Mouse (Mus musculus): ENCODE data around the gene Vezt. TPM values are rescaled to one million over a fixed set of nuclear protein-coding genes. Genes with fewer than 3 reads are reported as not detected.

The Vezt gene
- total RNA-seq, 1 experiment, result 18.8 TPM

GRCm38 (mm10) chr10:93907376-93907775 is 128.2 kb downstream of the Vezt start:
- H3K9me3 ChIP-seq (ENCODE audit: control insufficient read depth, insufficient read depth, low read depth, low read length), result no peaks in the 10 kb centered on the region
- no peak overlapping the region for H3K27ac ChIP-seq (ENCODE audit: insufficient read depth, low read depth, low read length, poor library complexity, severe bottlenecking)
- no peak overlapping the region for H3K9ac ChIP-seq (ENCODE audit: insufficient read depth, low read depth, low read length, poor library complexity, severe bottlenecking)
- peaks cover 0 to 6% of the 10 kb centered on the region in 2 experiments; a peak in 2 of 4 replicates for H3K4me1 ChIP-seq (ENCODE audit: control insufficient read depth in 2 of 2, insufficient read depth in 2 of 2, low read length in 2 of 2, poor library complexity in 1 of 2)
- no peak overlapping the region for H3K4me3 ChIP-seq (ENCODE audit: insufficient read depth in 1 of 2, low read depth in 1 of 2, low read length in 2 of 2, poor library complexity in 1 of 2, severe bottlenecking in 1 of 2)
- no peaks in the 10 kb centered on the region for H3K36me3 ChIP-seq (ENCODE audit: control insufficient read depth, insufficient read depth, low read length, poor library complexity, severe bottlenecking)
- no peak for DNase-seq (ENCODE audit: low read depth, low spot score)
- TF ChIP-seq MAFK (IDR thresholded peaks at IDR 0.05; ENCODE audit: insufficient read depth, low read depth, low read length), result no peak
- no peak for TF ChIP-seq ZC3H11A (IDR thresholded peaks at IDR 0.05; ENCODE audit: borderline replicate concordance, low read depth, low read length)
- TF ChIP-seq ZNF384 (IDR thresholded peaks at IDR 0.05; ENCODE audit: low read depth, low read length), result no peak
- no peak for TF ChIP-seq CHD2 (IDR thresholded peaks at IDR 0.05; ENCODE audit: low read depth, low read length)
- no peak for TF ChIP-seq HCFC1 (IDR thresholded peaks at IDR 0.05; ENCODE audit: borderline replicate concordance, insufficient read depth, low read length)
- in situ Hi-C loops (cut with MboI; ENCODE audit: low sequenced_read_pairs in 2 of 2, unreplicated experiment in 2 of 2), result no loop called here

DNA sequence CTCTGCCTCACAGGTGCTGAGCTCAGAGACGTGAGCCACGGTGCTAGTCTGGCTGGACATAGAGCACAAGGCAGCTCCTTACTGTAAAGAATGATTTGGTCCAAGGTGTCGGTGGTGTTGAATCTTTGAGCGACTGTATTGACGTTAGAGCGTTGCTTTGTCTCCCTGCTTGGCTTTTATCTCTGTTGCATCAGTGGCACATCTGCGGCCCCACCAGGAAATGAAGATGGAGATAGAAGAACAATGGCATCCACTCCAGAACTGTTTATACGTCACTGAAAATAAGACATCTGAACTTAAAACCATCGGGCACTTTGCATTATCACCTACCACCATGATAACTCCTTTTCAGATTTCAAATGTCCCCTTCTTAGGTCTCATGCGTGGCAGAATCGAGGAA is 135.7 kb downstream of the Vezt start:
- Histone ChIP-seq H3K9me3 (ENCODE audit: control insufficient read depth, insufficient read depth, low read depth, low read length) (no peaks in the 10 kb centered on the region), H3K36me3 (ENCODE audit: control insufficient read depth, insufficient read depth, low read length, poor library complexity, severe bottlenecking) (no peaks in the 10 kb centered on the region), H3K4me3 (ENCODE audit: insufficient read depth in 1 of 2, low read depth in 1 of 2, low read length in 2 of 2, poor library complexity in 1 of 2, severe bottlenecking in 1 of 2) (no peak overlapping the region), H3K9ac (ENCODE audit: insufficient read depth, low read depth, low read length, poor library complexity, severe bottlenecking) (no peak overlapping the region), H3K4me1 (ENCODE audit: control insufficient read depth in 2 of 2, insufficient read depth in 2 of 2, low read length in 2 of 2, poor library complexity in 1 of 2) (no peaks in the 10 kb centered on the region), H3K27ac (ENCODE audit: insufficient read depth, low read depth, low read length, poor library complexity, severe bottlenecking) (no peak overlapping the region)
- DNase-seq (ENCODE audit: low read depth, low spot score), result no peak
- TF ChIP-seq CHD2 (IDR thresholded peaks at IDR 0.05; ENCODE audit: low read depth, low read length), result no peak
- in situ Hi-C loops (cut with MboI; ENCODE audit: low sequenced_read_pairs in 2 of 2, unreplicated experiment in 2 of 2), result no loop called here

DNA sequence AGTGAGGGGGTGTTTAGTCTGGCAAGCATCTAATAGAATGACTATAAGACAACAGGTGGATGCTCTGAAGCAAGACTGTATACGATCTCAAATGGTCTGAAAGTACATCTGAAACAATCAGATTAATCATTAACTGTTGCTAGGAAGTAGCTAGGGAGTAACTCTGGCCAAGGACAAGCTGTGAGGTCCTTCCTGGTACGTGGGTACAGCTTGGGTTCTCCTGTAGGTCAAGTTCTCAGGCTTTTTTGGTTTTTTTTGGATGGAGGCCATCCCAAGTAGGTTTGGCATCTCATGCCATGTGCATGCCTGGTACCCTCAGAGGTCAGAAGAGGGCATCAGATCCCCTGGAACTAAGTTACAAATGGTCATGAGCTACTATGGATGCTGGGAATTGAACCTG is 136.3 kb downstream of the Vezt start:
- Histone ChIP-seq H3K27ac (ENCODE audit: insufficient read depth, low read depth, low read length, poor library complexity, severe bottlenecking) (no peak overlapping the region), H3K4me3 (ENCODE audit: insufficient read depth in 1 of 2, low read depth in 1 of 2, low read length in 2 of 2, poor library complexity in 1 of 2, severe bottlenecking in 1 of 2) (no peak overlapping the region), H3K9me3 (ENCODE audit: control insufficient read depth, insufficient read depth, low read depth, low read length) (no peaks in the 10 kb centered on the region), H3K36me3 (ENCODE audit: control insufficient read depth, insufficient read depth, low read length, poor library complexity, severe bottlenecking) (no peaks in the 10 kb centered on the region), H3K4me1 (ENCODE audit: control insufficient read depth in 2 of 2, insufficient read depth in 2 of 2, low read length in 2 of 2, poor library complexity in 1 of 2) (no peaks in the 10 kb centered on the region), H3K9ac (ENCODE audit: insufficient read depth, low read depth, low read length, poor library complexity, severe bottlenecking) (no peak overlapping the region)
- no peak for DNase-seq (ENCODE audit: low read depth, low spot score)
- TF ChIP-seq ZNF384 (IDR thresholded peaks at IDR 0.05; ENCODE audit: low read depth, low read length) (no peak), HCFC1 (IDR thresholded peaks at IDR 0.05; ENCODE audit: borderline replicate concordance, insufficient read depth, low read length) (no peak), MAFK (IDR thresholded peaks at IDR 0.05; ENCODE audit: insufficient read depth, low read depth, low read length) (no peak), ZC3H11A (IDR thresholded peaks at IDR 0.05; ENCODE audit: borderline replicate concordance, low read depth, low read length) (no peak), CHD2 (IDR thresholded peaks at IDR 0.05; ENCODE audit: low read depth, low read length) (no peak)
- in situ Hi-C loops (cut with MboI; ENCODE audit: low sequenced_read_pairs in 2 of 2, unreplicated experiment in 2 of 2), result no loop called here

- no peak for TF ChIP-seq ZC3H11A (IDR thresholded peaks at IDR 0.05; ENCODE audit: borderline replicate concordance, low read depth, low read length)
- no peak for TF ChIP-seq CHD2 (IDR thresholded peaks at IDR 0.05; ENCODE audit: low read depth, low read length)
- no peak for TF ChIP-seq ZNF384 (IDR thresholded peaks at IDR 0.05; ENCODE audit: low read depth, low read length)
- TF ChIP-seq HCFC1 (IDR thresholded peaks at IDR 0.05; ENCODE audit: borderline replicate concordance, insufficient read depth, low read length), result no peak
- TF ChIP-seq MAFK (IDR thresholded peaks at IDR 0.05; ENCODE audit: insufficient read depth, low read depth, low read length), result no peak
- no peak for DNase-seq (ENCODE audit: low read depth, low spot score)
- Histone ChIP-seq H3K9ac (ENCODE audit: insufficient read depth, low read depth, low read length, poor library complexity, severe bottlenecking) (no peak within 1 kb of the TSS), H3K9me3 (ENCODE audit: control insufficient read depth, insufficient read depth, low read depth, low read length) (no peaks in the 10 kb centered on the region), H3K27ac (ENCODE audit: insufficient read depth, low read depth, low read length, poor library complexity, severe bottlenecking) (no peak within 1 kb of the TSS), H3K36me3 (ENCODE audit: control insufficient read depth, insufficient read depth, low read length, poor library complexity, severe bottlenecking) (no peaks in the 10 kb centered on the region), H3K4me3 (ENCODE audit: insufficient read depth in 1 of 2, low read depth in 1 of 2, low read length in 2 of 2, poor library complexity in 1 of 2, severe bottlenecking in 1 of 2) (no peak within 1 kb of the TSS), H3K4me1 (ENCODE audit: control insufficient read depth in 2 of 2, insufficient read depth in 2 of 2, low read length in 2 of 2, poor library complexity in 1 of 2) (no peaks in the 10 kb centered on the region)
- in situ Hi-C loops (cut with MboI; ENCODE audit: low sequenced_read_pairs in 2 of 2, unreplicated experiment in 2 of 2), result no loop called here
Observed at GRCm38 (mm10) chr10:93897043-93897646, 138.5 kb downstream of the Vezt start, which contains the start of gene Metap2. Gene Metap2, minus strand, starts transcription at chr10:93897093.

DNA sequence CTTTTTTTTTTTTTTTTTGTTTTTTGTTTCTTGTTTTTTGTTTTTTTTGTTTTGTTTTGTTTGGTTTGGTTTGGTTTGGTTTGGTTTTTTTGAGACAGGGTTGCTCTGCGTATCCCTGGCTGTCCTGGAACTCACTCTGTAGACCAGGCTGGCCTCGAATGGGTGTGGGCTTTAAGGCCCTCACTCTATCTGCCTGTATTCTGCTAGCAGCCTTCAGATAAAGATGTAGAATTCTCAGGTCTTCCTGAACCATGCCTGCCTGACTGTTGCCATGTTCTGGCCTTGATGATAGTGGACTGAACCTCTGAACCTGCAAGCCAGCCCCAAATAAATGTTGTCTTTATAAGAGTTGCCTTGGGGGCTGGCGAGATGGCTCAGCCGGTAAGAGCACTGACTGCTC is 143.1 kb downstream of the Vezt start:
- in situ Hi-C loops (cut with MboI; ENCODE audit: low sequenced_read_pairs in 2 of 2, unreplicated experiment in 2 of 2), result no loop called here
- TF ChIP-seq ZC3H11A (IDR thresholded peaks at IDR 0.05; ENCODE audit: borderline replicate concordance, low read depth, low read length) (no peak), HCFC1 (IDR thresholded peaks at IDR 0.05; ENCODE audit: borderline replicate concordance, insufficient read depth, low read length) (no peak), ZNF384 (IDR thresholded peaks at IDR 0.05; ENCODE audit: low read depth, low read length) (no peak), CHD2 (IDR thresholded peaks at IDR 0.05; ENCODE audit: low read depth, low read length) (no peak), MAFK (IDR thresholded peaks at IDR 0.05; ENCODE audit: insufficient read depth, low read depth, low read length) (no peak)

More for the DNA sequence above, 143.1 kb downstream of the Vezt start:
- H3K36me3 ChIP-seq (ENCODE audit: control insufficient read depth, insufficient read depth, low read length, poor library complexity, severe bottlenecking), result no peaks in the 10 kb centered on the region
- no peak overlapping the region for H3K9ac ChIP-seq (ENCODE audit: insufficient read depth, low read depth, low read length, poor library complexity, severe bottlenecking)
- no peak for DNase-seq (ENCODE audit: low read depth, low spot score)
- H3K9me3 ChIP-seq (ENCODE audit: control insufficient read depth, insufficient read depth, low read depth, low read length), result no peaks in the 10 kb centered on the region
- H3K27ac ChIP-seq (ENCODE audit: insufficient read depth, low read depth, low read length, poor library complexity, severe bottlenecking), result no peak overlapping the region
- no peaks in the 10 kb centered on the region for H3K4me1 ChIP-seq (ENCODE audit: control insufficient read depth in 2 of 2, insufficient read depth in 2 of 2, low read length in 2 of 2, poor library complexity in 1 of 2)
- H3K4me3 ChIP-seq (ENCODE audit: insufficient read depth in 1 of 2, low read depth in 1 of 2, low read length in 2 of 2, poor library complexity in 1 of 2, severe bottlenecking in 1 of 2), result no peak overlapping the region
